Mouse (Mus musculus): ENCODE measurements around the gene Slc16a7. TPM values are rescaled to one million over a fixed set of nuclear protein-coding genes. Genes with fewer than 3 reads are reported as not detected.

The Slc16a7 gene
- polyA plus RNA-seq, 1 experiment from 2014 or later: 9.9 TPM

DNA sequence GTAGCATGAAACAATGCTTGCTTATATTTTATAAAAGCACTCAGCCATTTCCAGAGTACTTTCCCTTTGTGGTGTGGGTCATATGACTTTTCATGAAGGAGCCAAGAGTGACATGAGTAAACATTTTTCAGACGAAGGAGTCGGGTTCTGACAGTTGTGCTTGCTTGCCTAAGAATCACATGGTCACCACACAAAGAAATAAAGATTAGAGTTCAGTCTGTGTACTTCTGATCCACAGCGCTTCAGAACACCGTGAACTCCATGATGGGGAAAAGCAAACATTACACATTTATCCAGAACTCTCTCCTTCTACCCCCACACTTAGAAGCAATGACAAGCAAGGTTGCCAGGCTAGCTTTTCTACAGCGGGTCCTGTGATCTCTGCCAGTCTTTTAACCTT, 119.0 kb downstream of the Slc16a7 start:
- no peak overlapping the region for H3K9ac ChIP-seq
- 87% methylated on average over 5 of the region's 5 CpGs for WGBS

DNA sequence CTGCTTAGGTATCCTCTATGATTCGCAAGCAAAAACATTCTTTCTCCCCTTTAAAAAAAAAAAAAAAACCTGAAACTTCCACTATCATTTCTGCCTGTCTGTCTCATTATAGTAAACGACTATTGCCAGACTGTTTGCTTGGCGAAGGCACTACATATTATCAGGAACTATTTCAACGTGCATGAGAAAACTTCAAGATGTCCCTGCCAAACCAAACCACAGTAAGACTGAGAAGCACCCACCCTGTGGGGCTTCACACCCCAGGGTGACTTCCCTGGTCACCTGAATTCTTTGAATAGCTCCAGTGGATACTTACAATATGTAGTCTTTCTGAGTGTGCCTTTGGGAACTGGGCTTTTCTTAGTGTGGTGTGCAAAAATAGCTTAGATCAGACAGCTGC, 122.9 kb downstream of the Slc16a7 start:
- Histone ChIP-seq H3K27me3 (no peaks in the 10 kb centered on the region), H3K27ac (replicated peaks) (no peak overlapping the region), H3K36me3 (no peaks in the 10 kb centered on the region), H3K4me3 (no peak overlapping the region), H3K9me3 (no peaks in the 10 kb centered on the region), H3K9ac (no peak overlapping the region), H3K4me1 (replicated peaks) (0 out of 2 replicates have a peak, but pooled peaks cover 7% of the 10 kb centered on the region), H3K4me2 (no peak overlapping the region)
- ATAC-seq (ENCODE audit: low read depth): no peak
- 70% methylated on average over 4 of the region's 4 CpGs for WGBS

More for the DNA sequence above, 119.0 kb downstream of the Slc16a7 start:
- no peak for ATAC-seq (ENCODE audit: low read depth)
- no peak overlapping the region for H3K4me2 ChIP-seq
- no peaks in the 10 kb centered on the region for H3K27me3 ChIP-seq
- no peaks in the 10 kb centered on the region for H3K9me3 ChIP-seq
- H3K4me1 ChIP-seq (replicated peaks): peaks cover 12% of the 10 kb centered on the region; the same call in 1 of the 2 replicates
- no peak overlapping the region for H3K4me3 ChIP-seq
- H3K36me3 ChIP-seq: no peaks in the 10 kb centered on the region
- no peak overlapping the region for H3K27ac ChIP-seq (replicated peaks)

DNA sequence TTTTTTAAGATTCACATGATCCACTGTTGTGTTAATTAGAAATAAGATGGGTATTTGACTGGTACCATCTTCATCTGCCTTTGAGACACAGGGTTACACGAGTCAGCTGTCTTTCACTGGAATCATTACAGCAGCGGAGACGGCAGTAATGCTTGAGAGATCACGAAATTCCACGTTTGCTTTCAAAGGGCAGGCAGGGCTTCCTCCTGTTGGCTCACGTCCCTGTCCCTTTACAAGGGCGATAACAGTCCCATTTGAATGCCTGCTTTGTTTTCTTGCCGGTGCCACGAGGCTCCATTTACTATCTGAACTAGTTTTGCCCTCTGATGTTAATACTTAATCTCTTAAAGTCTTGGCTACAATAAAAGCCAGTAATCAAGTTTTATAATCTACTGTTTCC, 123.4 kb downstream of the Slc16a7 start:
- WGBS: 21% methylated on average over 9 of the region's 9 CpGs
- Histone ChIP-seq H3K4me3 (no peak overlapping the region), H3K4me1 (replicated peaks) (0 out of 2 replicates have a peak, but pooled peaks cover 7% of the 10 kb centered on the region)

DNA sequence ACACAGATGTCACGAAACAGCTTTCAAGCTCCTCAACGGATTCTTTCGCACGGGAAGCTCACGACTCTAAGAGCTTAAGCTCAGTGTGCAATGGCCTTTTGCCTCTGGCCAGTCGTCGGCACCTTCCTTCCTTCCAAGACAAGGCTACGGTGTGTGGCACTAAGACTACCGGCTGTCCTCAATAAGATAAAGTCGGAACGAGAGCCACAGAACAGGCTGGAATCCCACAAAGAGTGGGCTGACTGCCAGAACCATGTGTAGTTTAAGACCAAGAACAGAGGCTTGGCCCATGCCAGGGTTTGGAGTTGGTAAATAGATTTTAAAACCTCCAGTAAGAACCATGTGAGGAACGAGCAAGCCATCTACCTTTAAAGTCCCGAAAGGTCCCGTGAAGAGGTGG, 123.8 kb downstream of the Slc16a7 start:
- 87% methylated on average over 14 of the region's 14 CpGs for WGBS
- Histone ChIP-seq H3K4me2 (no peak overlapping the region), H3K9me3 (no peaks in the 10 kb centered on the region), H3K4me3 (no peak overlapping the region), H3K9ac (no peak overlapping the region), H3K4me1 (replicated peaks) (0 out of 2 replicates have a peak, but pooled peaks cover 7% of the 10 kb centered on the region), H3K27ac (replicated peaks) (no peak overlapping the region), H3K27me3 (no peaks in the 10 kb centered on the region), H3K36me3 (no peaks in the 10 kb centered on the region)
- ATAC-seq (ENCODE audit: low read depth): no peak

More for the DNA sequence above, 123.4 kb downstream of the Slc16a7 start:
- H3K27me3 ChIP-seq: no peaks in the 10 kb centered on the region
- no peak overlapping the region for H3K27ac ChIP-seq (replicated peaks)
- no peak overlapping the region for H3K4me2 ChIP-seq
- no peak for ATAC-seq (ENCODE audit: low read depth)
- H3K36me3 ChIP-seq: no peaks in the 10 kb centered on the region
- no peak overlapping the region for H3K9ac ChIP-seq
- no peaks in the 10 kb centered on the region for H3K9me3 ChIP-seq

DNA sequence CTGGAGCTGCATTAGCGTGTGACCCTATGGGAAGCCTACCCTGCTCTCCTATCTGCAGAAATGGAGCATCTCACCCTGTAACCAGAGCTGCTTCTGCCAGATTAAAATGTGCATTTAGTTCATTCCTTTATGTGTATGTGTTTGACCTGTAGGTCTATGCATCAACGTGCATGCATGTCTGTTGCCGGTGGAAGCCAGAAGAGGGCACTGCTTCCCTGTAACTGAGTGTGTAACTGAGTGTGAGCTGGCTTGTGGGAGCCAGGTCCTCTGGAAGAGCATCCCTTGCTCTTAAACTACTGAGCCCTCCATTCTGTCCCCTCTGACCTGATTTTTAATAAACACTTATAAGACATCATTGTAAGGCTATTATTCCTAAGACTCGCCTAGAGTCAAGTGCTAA, 124.3 kb downstream of the Slc16a7 start:
- H3K27me3 ChIP-seq: no peaks in the 10 kb centered on the region
- no peak for ATAC-seq (ENCODE audit: low read depth)
- 0 out of 2 replicates have a peak, but pooled peaks cover 7% of the 10 kb centered on the region for H3K4me1 ChIP-seq (replicated peaks)
- no peak overlapping the region for H3K27ac ChIP-seq (replicated peaks)
- 66% methylated on average over 4 of the region's 4 CpGs for WGBS
- H3K9me3 ChIP-seq: no peaks in the 10 kb centered on the region
- H3K4me3 ChIP-seq: no peak overlapping the region
- H3K9ac ChIP-seq: no peak overlapping the region
- no peaks in the 10 kb centered on the region for H3K36me3 ChIP-seq
- no peak overlapping the region for H3K4me2 ChIP-seq

DNA sequence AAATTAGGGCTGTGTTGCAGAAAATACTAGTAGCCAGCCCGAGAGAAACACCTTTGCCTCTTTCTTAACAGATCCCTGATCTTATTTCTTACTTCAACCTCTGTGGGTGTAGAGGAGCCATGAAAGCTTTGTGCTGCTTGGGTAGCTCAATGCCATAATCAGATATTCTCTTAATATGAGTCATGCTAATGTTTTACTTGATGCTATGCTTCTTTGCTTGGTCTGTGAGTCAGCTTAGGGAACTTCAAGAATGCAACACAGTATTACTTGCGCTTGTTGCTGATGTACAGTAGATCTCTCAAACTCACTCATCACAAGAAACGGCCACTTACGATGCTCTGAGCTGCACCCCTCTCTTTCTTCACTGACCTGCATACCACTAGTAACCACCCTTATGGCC, 133.4 kb downstream of the Slc16a7 start:
- Histone ChIP-seq H3K4me1 (replicated peaks) (no peaks in the 10 kb centered on the region), H3K9me3 (no peaks in the 10 kb centered on the region), H3K27ac (replicated peaks) (no peak overlapping the region), H3K4me3 (no peak overlapping the region), H3K9ac (no peak overlapping the region), H3K36me3 (no peaks in the 10 kb centered on the region), H3K27me3 (no peaks in the 10 kb centered on the region), H3K4me2 (no peak overlapping the region)
- no peak for ATAC-seq (ENCODE audit: low read depth)
- WGBS: 95% methylated on average over 4 of the region's 4 CpGs

DNA sequence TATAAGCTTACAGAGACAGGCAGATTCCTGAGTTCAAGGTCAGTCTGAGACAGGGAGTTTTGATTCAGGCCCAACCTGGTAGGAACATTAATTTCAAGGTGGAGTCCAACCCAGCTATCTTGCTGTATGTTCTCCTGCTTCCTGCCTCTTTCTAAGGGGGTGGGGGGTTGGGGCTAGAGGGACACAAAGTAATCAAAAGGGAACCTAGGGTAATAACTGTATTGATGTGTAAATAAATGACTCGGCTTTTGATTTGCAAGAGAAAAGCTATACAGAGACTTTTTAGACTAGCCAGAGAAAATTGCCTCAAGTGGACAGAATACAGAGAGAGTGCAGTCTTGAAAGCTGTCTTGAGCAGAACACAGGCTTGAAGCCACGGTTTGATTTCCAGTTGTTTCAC, 174.7 kb downstream of the Slc16a7 start:
- 45% methylated on average over 2 of the region's 2 CpGs for WGBS
- Histone ChIP-seq H3K4me3 (no peak overlapping the region), H3K36me3 (no peaks in the 10 kb centered on the region), H3K27me3 (no peaks in the 10 kb centered on the region), H3K9me3 (no peaks in the 10 kb centered on the region), H3K4me2 (no peak overlapping the region), H3K27ac (replicated peaks) (no peak overlapping the region), H3K4me1 (replicated peaks) (no peaks in the 10 kb centered on the region), H3K9ac (no peak overlapping the region)
- no peak for ATAC-seq (ENCODE audit: low read depth)

DNA sequence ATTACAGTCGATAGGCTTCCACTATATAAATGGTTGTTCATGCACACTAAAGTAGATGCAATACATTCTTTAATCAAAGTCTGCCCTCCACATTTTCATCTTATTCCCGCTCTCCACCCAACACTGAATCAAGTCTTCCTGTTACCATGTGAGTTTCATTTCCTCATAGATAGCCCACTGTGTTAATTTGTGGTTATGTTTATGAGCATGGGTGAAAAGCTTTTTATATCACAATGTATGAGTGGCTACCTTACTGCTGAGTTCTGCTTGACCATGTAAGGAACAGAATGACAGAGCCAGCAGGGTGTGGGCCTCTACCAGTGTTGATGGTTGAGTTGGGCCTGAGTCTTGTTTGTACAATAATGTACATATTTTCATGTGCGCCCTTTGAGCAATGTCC, 175.5 kb downstream of the Slc16a7 start:
- Histone ChIP-seq H3K27me3 (no peaks in the 10 kb centered on the region), H3K9ac (no peak overlapping the region), H3K4me2 (no peak overlapping the region), H3K36me3 (no peaks in the 10 kb centered on the region), H3K9me3 (no peaks in the 10 kb centered on the region), H3K27ac (replicated peaks) (no peak overlapping the region), H3K4me1 (replicated peaks) (no peaks in the 10 kb centered on the region), H3K4me3 (no peak overlapping the region)
- no peak for ATAC-seq (ENCODE audit: low read depth)
- 85% methylated on average over 3 of the region's 3 CpGs for WGBS

DNA sequence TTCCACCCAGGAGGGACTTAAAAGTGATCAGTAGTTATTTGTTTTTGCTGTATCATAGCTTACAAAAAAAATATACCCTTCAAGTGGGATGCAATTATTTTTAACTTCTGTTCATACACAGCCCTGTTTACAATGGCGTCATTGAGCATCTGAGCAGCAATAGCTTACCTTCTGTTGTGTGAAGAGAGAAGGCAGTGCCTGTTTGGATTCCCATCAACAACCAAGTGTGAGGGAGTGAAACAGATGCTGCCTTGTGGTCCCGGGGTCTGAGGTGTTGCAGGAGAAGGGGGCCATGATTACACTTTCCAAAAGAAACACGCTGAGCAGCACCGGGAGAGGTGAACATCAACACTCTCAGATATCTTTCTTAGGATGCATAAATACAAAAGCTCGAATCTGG, 201.7 kb downstream of the Slc16a7 start:
- Histone ChIP-seq H3K27me3 (no peaks in the 10 kb centered on the region), H3K36me3 (no peaks in the 10 kb centered on the region), H3K27ac (replicated peaks) (no peak overlapping the region), H3K4me1 (replicated peaks) (no peaks in the 10 kb centered on the region), H3K4me3 (no peak overlapping the region), H3K9ac (no peak overlapping the region), H3K9me3 (no peaks in the 10 kb centered on the region), H3K4me2 (no peak overlapping the region)
- 77% methylated on average over 5 of the region's 5 CpGs for WGBS
- ATAC-seq (ENCODE audit: low read depth): no peak

DNA sequence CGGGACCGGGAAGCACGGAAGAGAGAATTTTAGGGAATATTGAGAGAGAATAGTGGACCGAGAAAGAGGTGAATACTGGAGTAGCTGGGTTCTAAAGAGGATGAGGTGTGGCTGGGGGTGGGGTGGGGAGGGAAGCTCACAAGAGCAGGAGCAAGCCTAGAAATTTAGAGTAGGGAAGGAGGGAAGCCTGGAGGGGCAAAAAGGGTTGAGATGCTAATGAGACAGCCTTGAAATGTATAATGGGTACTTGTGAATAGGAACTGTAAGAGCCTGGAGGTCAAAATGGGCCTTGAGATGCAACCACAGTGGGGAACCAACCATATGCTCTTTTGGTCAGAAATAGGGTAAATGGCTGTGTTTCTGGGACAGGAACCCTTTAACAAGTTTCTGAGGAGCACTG, 203.9 kb downstream of the Slc16a7 start:
- Histone ChIP-seq H3K27ac (replicated peaks) (no peak overlapping the region), H3K9ac (no peak overlapping the region), H3K9me3 (no peaks in the 10 kb centered on the region), H3K27me3 (no peaks in the 10 kb centered on the region), H3K36me3 (no peaks in the 10 kb centered on the region), H3K4me3 (no peak overlapping the region), H3K4me1 (replicated peaks) (no peaks in the 10 kb centered on the region), H3K4me2 (no peak overlapping the region)
- ATAC-seq (ENCODE audit: low read depth): no peak
- WGBS: 85% methylated on average over 4 of the region's 4 CpGs

DNA sequence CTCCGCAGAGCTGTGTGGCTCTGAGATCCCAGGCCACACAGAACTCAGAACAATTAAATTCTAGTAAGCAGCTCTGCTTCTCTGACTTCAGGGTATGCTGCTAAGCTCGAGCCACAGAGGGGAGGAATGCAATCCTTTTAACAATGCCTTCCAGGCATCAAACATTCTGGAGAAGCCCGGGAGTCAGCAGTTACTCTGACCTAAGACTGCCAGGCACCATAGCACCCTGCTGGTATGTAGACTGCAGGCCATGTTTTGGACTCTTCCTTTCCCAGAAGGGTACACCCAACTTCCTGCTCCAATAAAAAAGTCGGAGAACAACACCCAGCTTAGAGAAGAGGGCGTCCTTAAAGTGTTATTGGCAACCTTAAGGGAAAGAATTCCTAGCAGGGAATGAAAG, 205.1 kb downstream of the Slc16a7 start:
- 41% methylated on average over 5 of the region's 5 CpGs for WGBS
- Histone ChIP-seq H3K4me2 (no peak overlapping the region), H3K9me3 (no peaks in the 10 kb centered on the region; the same call in 1 of the 2 replicates), H3K4me1 (replicated peaks) (no peaks in the 10 kb centered on the region), H3K9ac (no peak overlapping the region), H3K36me3 (no peaks in the 10 kb centered on the region), H3K4me3 (no peak overlapping the region), H3K27ac (replicated peaks) (no peak overlapping the region), H3K27me3 (no peaks in the 10 kb centered on the region)
- ATAC-seq (ENCODE audit: low read depth): no peak

DNA sequence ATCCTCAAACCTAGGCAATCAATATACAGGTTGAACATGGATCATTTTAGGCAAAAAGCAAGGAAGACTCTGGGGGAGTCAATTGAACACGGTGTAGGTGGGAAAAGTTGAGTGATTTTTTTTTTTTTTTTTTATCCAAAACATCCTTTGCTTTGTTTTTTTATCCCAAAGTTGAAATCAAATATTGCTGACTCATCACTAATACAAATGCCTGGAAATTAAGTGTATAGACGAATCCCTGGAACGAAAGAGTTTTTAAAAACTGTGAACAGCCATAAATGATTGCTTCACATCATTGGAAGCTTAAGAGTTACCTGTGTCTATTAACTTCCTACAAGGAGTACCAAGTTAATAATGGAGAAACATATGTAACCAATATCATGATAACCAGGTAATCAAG, 206.7 kb downstream of the Slc16a7 start:
- ATAC-seq (ENCODE audit: low read depth): no peak
- Histone ChIP-seq H3K4me1 (replicated peaks) (no peaks in the 10 kb centered on the region), H3K4me2 (no peak overlapping the region), H3K9ac (no peak overlapping the region), H3K36me3 (no peaks in the 10 kb centered on the region), H3K9me3 (no peaks in the 10 kb centered on the region; the same call in 1 of the 2 replicates), H3K4me3 (no peak overlapping the region), H3K27ac (replicated peaks) (no peak overlapping the region), H3K27me3 (no peaks in the 10 kb centered on the region)
- WGBS: 90% methylated on average over 3 of the region's 3 CpGs

DNA sequence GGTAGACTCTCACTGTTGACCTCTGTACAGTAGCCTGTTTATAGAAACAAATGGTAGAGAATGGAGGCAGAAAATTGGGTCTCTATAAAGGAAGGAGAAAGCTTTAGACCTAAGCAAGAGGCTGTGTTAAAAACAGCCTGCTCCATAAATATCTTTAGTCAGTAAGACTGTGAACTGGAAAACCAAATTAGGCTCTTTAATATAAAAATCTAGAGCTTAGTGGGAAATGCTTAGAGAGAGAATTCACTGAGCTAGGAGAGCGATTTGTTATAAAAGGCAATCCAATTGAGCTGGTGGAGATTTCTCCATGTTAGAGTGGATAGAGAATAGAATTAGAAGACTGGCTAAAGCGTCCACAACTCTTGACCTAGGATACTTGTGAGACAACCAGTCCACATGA, 211.5 kb downstream of the Slc16a7 start:
- H3K9me3 ChIP-seq: no peaks in the 10 kb centered on the region; the same call in 1 of the 2 replicates
- H3K27me3 ChIP-seq: no peaks in the 10 kb centered on the region
- H3K4me3 ChIP-seq: no peak overlapping the region
- WGBS: 79% methylated on average over 2 of the region's 2 CpGs
- no peak for ATAC-seq (ENCODE audit: low read depth)
- no peak overlapping the region for H3K27ac ChIP-seq (replicated peaks)
- no peak overlapping the region for H3K9ac ChIP-seq
- H3K4me1 ChIP-seq (replicated peaks): no peaks in the 10 kb centered on the region; the same call in 1 of the 2 replicates
- H3K36me3 ChIP-seq: no peaks in the 10 kb centered on the region
- H3K4me2 ChIP-seq: no peak overlapping the region

All from neural tube, embryonic 13.5 days (tissue).